Mouse (Mus musculus) heart, embryonic 10.5 days (tissue): Measurements from ENCODE around the gene Pou4f2. TPM values are rescaled to one million over a fixed set of nuclear protein-coding genes. Genes with fewer than 3 reads are reported as not detected.
A peak's percentile ranks its signal among the peaks of the same experiment; 100 is the strongest.

Source experiments
- DNase-seq: peaks from one replicate; pipeline ENCODE4 v3.0.0-alpha.2; 2017; ENCODE audit warnings: low spot score
- H3K27ac ChIP-seq: fragments of 300-500 bp; sonication (generic); 2 replicates; pipeline ENCODE4 v1.5.1; 2016; ENCODE audit warnings: mild to moderate bottlenecking
- H3K27me3 ChIP-seq: fragments of 300-500 bp; sonication (generic); 2 replicates; pipeline ENCODE4 v1.6.1; 2016; ENCODE audit warnings: mild to moderate bottlenecking; ENCODE audit not compliant: poor library complexity, insufficient read depth, severe bottlenecking
- H3K36me3 ChIP-seq: fragments of 300-500 bp; sonication (generic); 2 replicates; pipeline ENCODE4 v1.6.1; 2016; ENCODE audit warnings: mild to moderate bottlenecking, moderate library complexity
- H3K4me1 ChIP-seq: fragments of 300-500 bp; sonication (generic); 2 replicates; pipeline ENCODE4 v1.6.1; 2016; ENCODE audit warnings: mild to moderate bottlenecking
- H3K4me3 ChIP-seq: fragments of 300-500 bp; sonication (generic); 2 replicates; pipeline ENCODE4 v1.5.1; 2016; ENCODE audit warnings: mild to moderate bottlenecking, moderate library complexity
- H3K9me3 ChIP-seq: fragments of 300-500 bp; sonication (generic); 2 replicates; pipeline ENCODE4 v1.6.1; 2016; ENCODE audit warnings: mild to moderate bottlenecking, moderate library complexity
- WGBS: fragments of 180-500 bp; shearing (Covaris S2); methylation state at CpG from one replicate; pipeline ENCODE4 v1.1.7; 2016; 5-methylcytosine and 5-hydroxymethylcytosine counted together
- polyA plus RNA-seq: library from polyadenylated mRNA; unstranded; fragments of >200 nt; fragmentation: Nextera tagmentation; extraction: Ambion mirVana; gene quantifications from 2 replicates; pipeline ENCODE4 v1.2.1, GENCODE M21; 2016

The Pou4f2 gene
- polyA plus RNA-seq, 1 experiment from 2014 or later, result not detected

GRCm38 (mm10) chr8:78433318-78433717, 3.1 kb downstream of the Pou4f2 start:
- Histone ChIP-seq H3K27ac (no peak overlapping the region), H3K9me3 (no peaks in the 10 kb centered on the region), H3K4me1 (peaks cover 31% of the 10 kb centered on the region), H3K36me3 (no peaks in the 10 kb centered on the region), H3K27me3 (peaks cover 99% of the 10 kb centered on the region), H3K4me3 (no peak overlapping the region)
- DNase-seq, result no peak
- WGBS, result 14% methylated on average over 5 of the region's 5 CpGs

- no peak for DNase-seq
- Histone ChIP-seq H3K4me3 (no peak overlapping the region), H3K27ac (no peak overlapping the region), H3K27me3 (peaks cover 99% of the 10 kb centered on the region), H3K36me3 (no peaks in the 10 kb centered on the region), H3K9me3 (no peaks in the 10 kb centered on the region), H3K4me1 (peaks cover 25% of the 10 kb centered on the region)
- WGBS, result 32% methylated on average over 1 of the region's 1 CpGs
Measured at GRCm38 (mm10) chr8:78432451-78432850, 4.0 kb downstream of the Pou4f2 start.

GRCm38 (mm10) chr8:78431356-78431755, 5.1 kb downstream of the Pou4f2 start:
- H3K4me1 ChIP-seq, result peaks cover 14% of the 10 kb centered on the region
- H3K4me3 ChIP-seq, result no peak overlapping the region
- H3K36me3 ChIP-seq, result no peaks in the 10 kb centered on the region
- H3K27ac ChIP-seq, result no peak overlapping the region
- WGBS, result 8% methylated on average over 4 of the region's 4 CpGs
- no peaks in the 10 kb centered on the region for H3K9me3 ChIP-seq
- peaks cover 99% of the 10 kb centered on the region for H3K27me3 ChIP-seq
- no peak for DNase-seq

GRCm38 (mm10) chr8:78428148-78428547, 8.3 kb downstream of the Pou4f2 start:
- Histone ChIP-seq H3K9me3 (no peaks in the 10 kb centered on the region), H3K36me3 (no peaks in the 10 kb centered on the region), H3K4me3 (no peak overlapping the region), H3K27ac (no peak overlapping the region), H3K27me3 (peaks cover 99% of the 10 kb centered on the region), H3K4me1 (no peaks in the 10 kb centered on the region)
- 9% methylated on average over 11 of the region's 11 CpGs for WGBS
- no peak for DNase-seq

- Histone ChIP-seq H3K4me1 (no peaks in the 10 kb centered on the region), H3K4me3 (no peak overlapping the region), H3K27me3 (peaks cover 99% of the 10 kb centered on the region), H3K9me3 (no peaks in the 10 kb centered on the region), H3K27ac (no peak overlapping the region), H3K36me3 (no peaks in the 10 kb centered on the region)
- 2% methylated on average over 8 of the region's 8 CpGs for WGBS
- DNase-seq, result no peak
Measured at GRCm38 (mm10) chr8:78427769-78428130, 8.7 kb downstream of the Pou4f2 start.

GRCm38 (mm10) chr8:78426875-78427768, 9.3 kb downstream of the Pou4f2 start:
- no peak overlapping the region for H3K4me3 ChIP-seq
- H3K9me3 ChIP-seq, result no peaks in the 10 kb centered on the region
- no peaks in the 10 kb centered on the region for H3K4me1 ChIP-seq
- peaks cover 99% of the 10 kb centered on the region for H3K27me3 ChIP-seq
- no peaks in the 10 kb centered on the region for H3K36me3 ChIP-seq
- DNase-seq, result no peak
- 3% methylated on average over 32 of the region's 32 CpGs for WGBS
- H3K27ac ChIP-seq, result no peak overlapping the region

DNA sequence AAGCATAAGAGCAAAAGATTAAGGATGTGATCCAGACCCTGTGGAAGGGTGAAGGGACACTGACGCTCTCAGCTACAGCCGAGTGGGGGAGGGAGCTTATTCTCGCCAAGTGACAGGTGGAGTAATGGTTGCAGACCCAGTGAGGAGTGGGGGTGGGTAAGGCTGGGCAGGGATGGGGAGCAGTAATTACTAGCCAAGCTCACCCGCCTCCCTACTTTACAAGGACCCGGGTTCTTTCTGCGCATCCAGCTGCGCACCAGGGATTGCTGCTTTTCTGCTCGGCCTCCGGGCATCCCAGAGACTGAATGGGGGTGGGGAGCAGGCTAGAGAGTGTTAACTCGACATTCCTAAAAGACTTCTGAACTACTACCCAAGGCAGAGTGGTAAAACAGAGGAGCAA, 10.0 kb downstream of the Pou4f2 start:
- no peak overlapping the region for H3K27ac ChIP-seq
- H3K27me3 ChIP-seq, result peaks cover 99% of the 10 kb centered on the region
- H3K4me1 ChIP-seq, result no peaks in the 10 kb centered on the region
- H3K9me3 ChIP-seq, result no peaks in the 10 kb centered on the region
- DNase-seq, result no peak
- no peaks in the 10 kb centered on the region for H3K36me3 ChIP-seq
- 2% methylated on average over 10 of the region's 10 CpGs for WGBS
- no peak overlapping the region for H3K4me3 ChIP-seq

DNA sequence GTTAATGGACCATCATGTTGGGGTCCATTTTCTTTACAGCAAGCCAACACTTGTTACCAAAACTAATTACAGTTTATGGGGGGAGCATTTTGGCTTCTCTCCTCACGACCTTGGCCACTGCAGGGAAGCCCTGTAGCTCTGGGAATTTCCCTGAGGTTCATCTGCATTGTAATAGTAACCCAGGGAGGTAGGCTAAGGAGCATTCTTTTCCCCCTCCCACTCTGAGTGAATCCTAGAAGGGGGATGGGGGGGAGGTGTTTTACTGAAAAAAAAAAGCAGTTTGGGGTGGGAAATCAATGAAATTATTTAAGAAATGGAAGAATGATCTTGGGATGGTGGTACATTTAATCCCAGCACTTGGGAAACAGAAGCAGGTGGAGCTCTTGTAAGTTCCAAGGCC, 12.5 kb downstream of the Pou4f2 start:
- peaks cover 10% of the 10 kb centered on the region for H3K4me1 ChIP-seq
- H3K9me3 ChIP-seq, result no peaks in the 10 kb centered on the region
- H3K36me3 ChIP-seq, result no peaks in the 10 kb centered on the region
- peaks cover 99% of the 10 kb centered on the region for H3K27me3 ChIP-seq
- no peak overlapping the region for H3K4me3 ChIP-seq
- no peak overlapping the region for H3K27ac ChIP-seq
- WGBS, result 2% methylated on average over 1 of the region's 1 CpGs
- no peak for DNase-seq

DNA sequence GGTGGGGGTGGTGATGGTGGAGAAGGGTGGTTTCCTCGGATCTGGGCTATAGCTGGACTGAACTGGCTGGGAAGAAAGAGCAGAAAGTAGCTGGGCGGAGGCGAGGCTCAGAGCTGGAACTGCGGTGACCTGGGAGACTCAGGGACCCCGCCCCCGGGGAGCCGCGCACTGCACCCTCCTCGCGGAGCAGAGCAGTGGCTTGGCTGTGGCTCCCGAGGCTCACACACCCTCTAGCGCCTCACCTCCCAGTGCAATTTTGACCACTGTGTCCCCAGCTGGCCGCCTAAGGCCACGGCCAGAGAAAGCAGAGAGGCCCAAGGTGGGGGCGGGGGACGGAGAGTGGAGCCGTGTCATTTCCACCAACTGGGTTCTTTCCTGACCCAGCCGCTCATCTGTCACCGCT, 16.3 kb downstream of the Pou4f2 start:
- peak overlapping the region; percentile 56 for H3K4me3 ChIP-seq
- no peak for DNase-seq
- peaks cover 69% of the 10 kb centered on the region for H3K27me3 ChIP-seq
- no peaks in the 10 kb centered on the region for H3K36me3 ChIP-seq
- peaks cover 10% of the 10 kb centered on the region for H3K4me1 ChIP-seq
- WGBS, result 1% methylated on average over 19 of the region's 19 CpGs
- no peaks in the 10 kb centered on the region for H3K9me3 ChIP-seq
- H3K27ac ChIP-seq, result peak overlapping the region; percentile 38; the same call in 1 of the 2 replicates

DNA sequence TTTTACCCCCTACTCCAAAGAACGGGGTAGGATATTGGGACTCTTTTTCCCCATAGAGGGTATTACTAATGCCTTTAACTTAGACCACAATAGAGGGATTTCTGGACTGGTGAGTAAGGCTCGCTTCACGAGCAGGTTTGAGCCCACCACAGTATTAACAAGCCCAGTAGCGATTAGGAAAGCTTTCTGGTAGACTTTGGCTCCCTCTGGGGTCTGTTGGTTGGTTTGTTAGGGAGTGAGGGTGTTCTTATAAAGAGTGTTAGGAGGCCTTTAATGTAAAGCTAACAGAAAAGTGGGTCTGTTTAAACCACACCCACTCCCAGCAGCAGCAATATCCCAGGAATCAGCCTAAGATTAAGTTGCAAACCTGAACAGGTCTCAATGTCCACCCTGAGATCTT, 17.2 kb downstream of the Pou4f2 start:
- no peaks in the 10 kb centered on the region for H3K36me3 ChIP-seq
- peaks cover 60% of the 10 kb centered on the region for H3K27me3 ChIP-seq
- no peak for DNase-seq
- peak overlapping the region; percentile 56; the same call in 1 of the 2 replicates for H3K4me3 ChIP-seq
- WGBS, result 23% methylated on average over 4 of the region's 4 CpGs
- H3K27ac ChIP-seq, result no peak overlapping the region
- peaks cover 10% of the 10 kb centered on the region for H3K4me1 ChIP-seq
- H3K9me3 ChIP-seq, result no peaks in the 10 kb centered on the region

- no peak overlapping the region for H3K27ac ChIP-seq
- no peaks in the 10 kb centered on the region for H3K36me3 ChIP-seq
- WGBS, result 89% methylated on average over 7 of the region's 7 CpGs
- no peaks in the 10 kb centered on the region for H3K27me3 ChIP-seq
- DNase-seq, result no peak
- no peaks in the 10 kb centered on the region for H3K4me1 ChIP-seq
- no peaks in the 10 kb centered on the region for H3K9me3 ChIP-seq
- H3K4me3 ChIP-seq, result no peak overlapping the region
Measured at GRCm38 (mm10) chr8:78390756-78391155, 45.7 kb downstream of the Pou4f2 start.
